In the genomic region with DNA sequence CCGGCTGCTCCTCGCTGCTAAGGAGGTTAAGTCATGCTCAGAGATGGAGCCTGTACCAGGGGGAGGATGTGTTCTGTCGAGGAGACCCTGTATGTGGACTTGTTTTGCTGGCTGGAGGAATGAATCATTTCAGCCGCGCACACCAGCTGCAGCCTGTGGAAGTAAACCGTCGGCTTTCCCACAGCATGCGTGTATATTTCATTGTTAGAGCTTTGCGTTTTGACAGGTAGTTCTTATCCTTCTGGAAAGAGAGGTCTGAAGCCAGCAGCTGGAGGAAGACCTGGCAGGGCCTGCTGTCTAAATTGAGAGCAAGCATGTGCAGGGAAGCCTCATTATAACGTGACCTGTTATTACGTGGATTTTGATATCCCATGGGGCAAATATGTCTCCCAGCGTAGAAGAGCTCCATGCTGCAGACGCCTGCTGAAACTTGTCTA, we compare ENCODE assay signal across 12 mouse cellular contexts.
DNase-seq lines count a peak whose midpoint lies in the region; ATAC-seq lines count a peak whose summit lies in the region.
"Had no signal": no experiment of that assay in that cellular context is flagged by ENCODE, and none has a peak within 500 bp of the region (broad histone marks: within the 10 kb centered on the region; RNA-seq: fewer than 3 reads in every experiment).

No protein-coding gene starts in this region.

- no peak for DNase-seq in hindbrain, embryonic 10.5 days (ENCODE audit: low spot score)
- DNase-seq in neural tube, embryonic 11.5 days (ENCODE audit: low spot score): peak; percentile 24
- DNase-seq in neural tube, embryonic 10.5 days (ENCODE audit: extremely low spot score, low spot score): no peak
- DNase-seq in telencephalon, adult 2 months (ENCODE audit: low read depth, low spot score): peak; percentile 26
- DNase-seq: liver, embryonic 13.5 days; lung, postnatal 4 days; thymus, postnatal 14 days had no signal

- ATAC-seq in hindbrain, embryonic 15.5 days (ENCODE audit: low FRiP score, low read depth): peak; percentile 30; the same call in 1 of the 2 replicates
- ATAC-seq in neural tube, embryonic 11.5 days (ENCODE audit: insufficient read depth, low FRiP score, low TSS enrichment): no peak
- ATAC-seq in limb, embryonic 13.5 days (ENCODE audit: low FRiP score, low read depth): peak; percentile 55; the same call in 1 of the 2 replicates
- ATAC-seq in erythroid progenitor cell, adult 5-6 weeks (replicated peaks; ENCODE audit: low FRiP score, poor library complexity, severe bottlenecking): no peak

- peak overlapping the region; percentile 58 for H3K27ac ChIP-seq in hindbrain, embryonic 15.5 days (replicated peaks)
- H3K27ac ChIP-seq in hindbrain, embryonic 10.5 days: no peak overlapping the region
- no peak overlapping the region for H3K27ac ChIP-seq in neural tube, embryonic 11.5 days (ENCODE audit: low read depth, low read length)
- H3K27ac ChIP-seq in limb, embryonic 13.5 days: peak overlapping the region; percentile 23; the same call in 1 of the 2 replicates
- H3K27ac ChIP-seq: heart, embryonic 13.5 days; liver, embryonic 13.5 days; neural tube, embryonic 12.5 days had no signal

- H3K27me3 ChIP-seq in hindbrain, embryonic 15.5 days: no peaks in the 10 kb centered on the region
- H3K27me3 ChIP-seq in hindbrain, embryonic 10.5 days (ENCODE audit: insufficient read depth, poor library complexity, severe bottlenecking): 0 out of 2 replicates have a peak, but pooled peaks cover 6% of the 10 kb centered on the region
- no peaks in the 10 kb centered on the region for H3K27me3 ChIP-seq in neural tube, embryonic 11.5 days (ENCODE audit: control insufficient read depth, insufficient read depth, low read length)
- no peaks in the 10 kb centered on the region for H3K27me3 ChIP-seq in limb, embryonic 13.5 days
- H3K27me3 ChIP-seq: liver, embryonic 13.5 days; neural tube, embryonic 12.5 days had no signal

- WGBS in hindbrain, embryonic 15.5 days: 44% methylated on average over 13 of the region's 13 CpGs
- 81% methylated on average over 13 of the region's 13 CpGs for WGBS in hindbrain, embryonic 10.5 days
- WGBS in neural tube, embryonic 11.5 days: 52% methylated on average over 13 of the region's 13 CpGs
- WGBS in limb, embryonic 13.5 days: 19% methylated on average over 13 of the region's 13 CpGs

- no peaks in the 10 kb centered on the region for H3K9me3 ChIP-seq in hindbrain, embryonic 15.5 days
- no peaks in the 10 kb centered on the region for H3K9me3 ChIP-seq in hindbrain, embryonic 10.5 days
- H3K9me3 ChIP-seq in neural tube, embryonic 11.5 days (ENCODE audit: control insufficient read depth, low read length): no peaks in the 10 kb centered on the region
- no peaks in the 10 kb centered on the region for H3K9me3 ChIP-seq in limb, embryonic 13.5 days
- H3K9me3 ChIP-seq: heart, embryonic 13.5 days; liver, embryonic 13.5 days; neural tube, embryonic 12.5 days had no signal

- no peak overlapping the region for H3K4me2 ChIP-seq in hindbrain, embryonic 15.5 days
- no peak overlapping the region for H3K4me2 ChIP-seq in neural tube, embryonic 11.5 days (ENCODE audit: low read depth)
- H3K4me2 ChIP-seq in limb, embryonic 13.5 days (replicated peaks): peak overlapping the region; percentile 7; the same call in 1 of the 2 replicates
- H3K4me2 ChIP-seq: heart, embryonic 13.5 days; liver, embryonic 13.5 days; neural tube, embryonic 12.5 days had no signal

- no peaks in the 10 kb centered on the region for H3K36me3 ChIP-seq in hindbrain, embryonic 15.5 days
- no peaks in the 10 kb centered on the region for H3K36me3 ChIP-seq in hindbrain, embryonic 10.5 days
- no peaks in the 10 kb centered on the region for H3K36me3 ChIP-seq in neural tube, embryonic 11.5 days (ENCODE audit: control insufficient read depth, insufficient read depth, low read length)
- no peaks in the 10 kb centered on the region for H3K36me3 ChIP-seq in limb, embryonic 13.5 days
- H3K36me3 ChIP-seq: heart, embryonic 13.5 days; liver, embryonic 13.5 days; neural tube, embryonic 12.5 days had no signal

- H3K4me1 ChIP-seq in hindbrain, embryonic 15.5 days (replicated peaks): peaks cover 14% of the 10 kb centered on the region
- peaks cover 14% of the 10 kb centered on the region for H3K4me1 ChIP-seq in hindbrain, embryonic 10.5 days (replicated peaks)
- 0 out of 2 replicates have a peak, but pooled peaks cover 4% of the 10 kb centered on the region for H3K4me1 ChIP-seq in neural tube, embryonic 11.5 days (ENCODE audit: control insufficient read depth, insufficient read depth, low read length)
- peaks cover 52% of the 10 kb centered on the region for H3K4me1 ChIP-seq in limb, embryonic 13.5 days
- H3K4me1 ChIP-seq: liver, embryonic 13.5 days had no signal

- no peak overlapping the region for H3K4me3 ChIP-seq in hindbrain, embryonic 15.5 days
- H3K4me3 ChIP-seq in hindbrain, embryonic 10.5 days: no peak overlapping the region
- H3K4me3 ChIP-seq in neural tube, embryonic 11.5 days (ENCODE audit: low read depth, low read length): no peak overlapping the region
- no peak overlapping the region for H3K4me3 ChIP-seq in limb, embryonic 13.5 days
- H3K4me3 ChIP-seq: heart, embryonic 13.5 days; liver, embryonic 13.5 days; neural tube, embryonic 12.5 days had no signal

- H3K9ac ChIP-seq in hindbrain, embryonic 15.5 days: no peak overlapping the region
- H3K9ac ChIP-seq in neural tube, embryonic 11.5 days (ENCODE audit: low read length): no peak overlapping the region
- no peak overlapping the region for H3K9ac ChIP-seq in limb, embryonic 13.5 days
- H3K9ac ChIP-seq: heart, embryonic 13.5 days; liver, embryonic 13.5 days; neural tube, embryonic 12.5 days had no signal

Comparison
In these comparisons a context has a peak if more than half of its experiments do, and no peak if none do; other contexts are left out.
1. H3K27ac ChIP-seq: peak in hindbrain, embryonic 15.5 days (single experiment) and limb, embryonic 13.5 days (single experiment); none in hindbrain, embryonic 10.5 days (single experiment) and neural tube, embryonic 11.5 days (single experiment).
2. DNase-seq: peak in neural tube, embryonic 11.5 days (single experiment) and telencephalon, adult 2 months (single experiment); none in hindbrain, embryonic 10.5 days (single experiment) and neural tube, embryonic 10.5 days (single experiment).
3. ATAC-seq: peak in hindbrain, embryonic 15.5 days (single experiment) and limb, embryonic 13.5 days (single experiment); none in neural tube, embryonic 11.5 days (single experiment) and erythroid progenitor cell, adult 5-6 weeks (single experiment).